Mouse (Mus musculus) cerebellum, adult 8-10 months (tissue): ENCODE data around the gene Tiam1.

ENCODE experiments used
- DNase-seq: peaks from one replicate; pipeline ENCODE4 v3.0.0; 2022

Gene Tiam1

GRCm38 (mm10) chr16:90142574-90143415 is 774 bp downstream of the Tiam1 start:
- DNase-seq, result peak; percentile 67

DNA sequence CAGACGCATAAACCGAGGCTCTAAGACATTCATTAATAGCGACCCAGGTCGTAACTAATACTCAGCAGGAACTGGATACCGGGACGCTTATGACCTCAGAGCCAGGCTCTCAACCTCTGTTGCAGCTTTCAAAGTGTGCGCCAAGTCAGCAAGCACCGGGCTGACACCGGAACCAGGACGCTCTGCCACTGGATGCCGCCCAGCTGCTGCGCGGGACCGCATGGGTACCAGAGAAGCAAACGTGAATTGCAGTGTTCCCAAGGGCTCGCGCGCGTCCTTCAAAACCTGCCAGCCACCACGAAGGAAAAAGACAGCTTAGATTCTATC is 1.4 kb downstream of the Tiam1 start:
- DNase-seq, result peak; percentile 41

GRCm38 (mm10) chr16:90141556-90141955 is 2.0 kb downstream of the Tiam1 start:
- DNase-seq, result no peak

DNA sequence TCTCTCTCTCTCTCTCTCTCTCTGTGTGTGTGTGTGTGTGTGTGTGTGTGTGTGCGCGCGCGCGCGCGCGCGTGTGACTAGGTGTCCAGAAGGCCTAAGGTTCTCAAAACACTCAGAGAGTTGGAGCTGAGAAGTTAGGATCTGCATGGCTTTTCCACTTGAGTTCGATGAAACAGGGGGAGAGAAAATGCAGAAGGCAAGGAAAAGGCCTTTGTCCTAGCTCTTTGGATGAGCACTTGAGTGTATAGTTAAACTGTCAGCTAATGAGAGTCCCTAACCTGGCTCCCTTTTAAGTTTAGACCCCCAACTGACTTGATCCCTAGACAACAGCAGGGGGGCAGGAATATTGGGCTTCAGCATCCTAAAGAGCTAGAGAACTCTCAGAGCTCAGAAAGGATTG is 3.0 kb downstream of the Tiam1 start:
- no peak for DNase-seq

GRCm38 (mm10) chr16:90139696-90140095 is 3.9 kb downstream of the Tiam1 start:
- DNase-seq, result no peak

DNA sequence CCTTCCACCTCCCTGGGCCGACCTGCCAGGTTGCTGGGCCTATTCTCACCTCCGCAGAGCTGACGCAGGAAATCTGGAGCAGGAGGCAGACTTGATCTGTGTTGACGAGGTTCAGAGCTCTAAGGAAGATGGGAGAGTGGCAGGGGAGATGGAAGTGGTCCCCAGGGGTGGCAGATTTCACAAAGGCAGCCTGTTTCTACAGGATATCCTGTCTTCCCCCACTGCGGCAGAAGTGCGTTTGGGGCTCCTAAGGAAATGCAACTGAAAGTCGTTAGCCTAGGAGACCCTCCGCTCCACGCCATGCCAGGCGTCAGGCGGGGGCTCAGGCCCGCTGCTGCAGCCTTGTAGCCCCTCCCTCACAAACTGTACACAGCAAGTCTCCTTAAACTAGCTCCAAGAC is 5.4 kb downstream of the Tiam1 start:
- DNase-seq, result no peak

- no peak for DNase-seq
These were observed 6.4 kb downstream of the Tiam1 start for GRCm38 (mm10) chr16:90137175-90137574.

- DNase-seq, result no peak
These were observed 8.0 kb downstream of the Tiam1 start for GRCm38 (mm10) chr16:90135580-90135979.

- DNase-seq, result no peak
These were observed 9.2 kb downstream of the Tiam1 start for GRCm38 (mm10) chr16:90134351-90134750.

DNA sequence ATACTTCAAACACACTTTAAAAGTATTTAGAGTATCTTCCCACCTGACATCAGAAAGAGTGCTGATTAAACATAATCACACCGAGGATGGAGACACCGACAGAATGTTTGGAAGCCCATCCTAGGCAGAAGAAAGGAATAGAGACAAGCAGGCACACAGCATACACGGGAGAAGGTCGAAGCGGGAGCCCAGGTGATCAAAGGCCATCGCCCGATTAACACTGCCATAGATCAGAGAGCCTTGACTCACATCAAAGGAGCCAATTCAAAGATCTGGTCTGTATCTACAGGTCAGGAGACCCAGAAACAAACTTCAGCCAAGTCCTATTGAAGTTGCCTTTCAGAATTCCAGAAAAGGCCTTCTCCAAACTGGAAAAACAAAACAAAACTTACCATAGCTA is 10.8 kb downstream of the Tiam1 start:
- no peak for DNase-seq

GRCm38 (mm10) chr16:90132331-90132730 is 11.2 kb downstream of the Tiam1 start:
- no peak for DNase-seq

DNA sequence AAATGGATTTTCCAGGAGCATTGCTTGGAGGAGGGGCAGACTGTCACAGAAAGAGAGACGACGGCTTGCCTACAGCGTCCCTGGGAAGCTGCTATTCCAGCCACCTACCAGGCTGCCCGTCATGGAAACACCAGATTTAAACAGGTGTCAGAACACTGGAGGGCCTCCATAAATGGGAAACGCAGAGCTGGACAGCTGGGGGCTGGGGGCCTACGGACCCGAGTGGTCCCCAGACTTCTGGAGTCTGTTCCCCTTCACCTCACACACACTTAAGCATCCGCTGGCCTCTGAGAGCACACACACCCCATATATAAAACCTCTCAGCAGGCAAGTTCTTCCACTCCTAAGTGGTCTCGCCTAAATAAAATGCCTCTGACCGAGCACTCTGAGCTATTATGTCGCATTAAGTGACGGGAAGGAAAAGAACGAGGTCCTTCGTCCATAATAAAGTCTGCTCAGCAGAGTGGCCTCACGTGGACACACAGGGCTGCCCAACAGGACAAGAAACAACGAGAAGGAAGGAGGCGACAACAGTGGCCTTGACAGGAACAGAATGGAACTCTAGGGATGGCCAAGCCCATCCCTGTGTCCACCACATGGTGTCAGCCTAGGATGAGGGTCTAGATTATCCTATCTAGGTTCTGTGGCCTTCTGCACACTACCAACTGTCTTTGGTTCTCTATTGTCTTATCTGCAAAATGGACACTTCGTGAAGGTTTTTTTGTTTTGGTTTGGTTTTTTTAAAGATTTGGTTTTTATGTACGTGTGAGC is 14.6 kb downstream of the Tiam1 start:
- DNase-seq, result no peak

- DNase-seq, result no peak
These were observed 15.2 kb downstream of the Tiam1 start for GRCm38 (mm10) chr16:90128361-90128760.

- no peak for DNase-seq
These were observed 18.0 kb downstream of the Tiam1 start for GRCm38 (mm10) chr16:90125318-90126314.

DNA sequence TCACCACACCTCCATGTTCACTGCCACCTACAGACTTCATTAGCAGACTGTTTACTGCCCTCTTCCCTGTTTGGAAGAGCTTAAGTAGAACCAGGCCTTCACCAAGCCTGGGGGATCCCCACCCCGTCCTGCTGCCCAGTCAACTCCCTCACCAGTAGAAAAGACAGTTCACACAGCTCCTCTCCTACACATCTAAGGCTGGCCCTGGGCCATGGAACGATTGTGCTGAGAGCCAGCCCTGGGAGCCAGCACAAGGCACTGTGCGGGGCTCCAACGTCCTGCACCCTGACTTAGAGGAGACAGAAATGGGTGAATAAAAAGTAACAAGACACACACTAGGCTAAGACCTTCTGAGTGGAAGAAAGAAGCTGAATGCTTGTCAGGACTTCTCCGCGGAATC is 20.5 kb downstream of the Tiam1 start:
- DNase-seq, result no peak

GRCm38 (mm10) chr16:90122439-90122838 is 21.1 kb downstream of the Tiam1 start:
- DNase-seq, result no peak

- peak; percentile 68 for DNase-seq
These were observed 21.8 kb downstream of the Tiam1 start for GRCm38 (mm10) chr16:90121799-90122198.

- DNase-seq, result no peak
These were observed 23.6 kb downstream of the Tiam1 start for GRCm38 (mm10) chr16:90119969-90120368.

DNA sequence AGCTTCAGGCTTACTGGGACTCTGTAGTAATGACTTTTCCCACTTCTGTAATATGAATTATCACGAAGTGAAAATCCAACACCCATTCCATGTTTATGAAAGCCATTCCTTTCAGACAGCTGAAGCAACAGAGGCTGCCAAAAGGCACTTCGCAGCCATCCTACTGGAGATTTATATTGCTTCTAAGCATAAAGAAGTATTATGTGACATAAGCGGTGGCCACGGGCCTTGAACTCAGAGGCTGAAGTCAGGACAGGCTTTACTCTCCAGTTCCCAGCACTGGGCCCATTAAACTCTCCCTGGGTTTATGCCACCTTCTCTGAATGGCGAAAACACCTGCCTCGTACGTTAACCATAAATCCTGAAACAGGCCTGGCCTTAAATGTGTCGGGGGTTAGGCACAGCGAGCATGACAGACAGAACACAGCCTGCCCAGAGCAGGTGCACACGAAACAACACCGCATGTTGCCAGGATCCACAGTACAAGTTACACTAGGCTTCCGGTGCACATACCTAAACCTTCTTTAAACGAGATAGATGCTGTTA is 26.9 kb downstream of the Tiam1 start:
- DNase-seq, result no peak

- DNase-seq, result no peak
These were observed 30.9 kb downstream of the Tiam1 start for GRCm38 (mm10) chr16:90112577-90113155.

DNA sequence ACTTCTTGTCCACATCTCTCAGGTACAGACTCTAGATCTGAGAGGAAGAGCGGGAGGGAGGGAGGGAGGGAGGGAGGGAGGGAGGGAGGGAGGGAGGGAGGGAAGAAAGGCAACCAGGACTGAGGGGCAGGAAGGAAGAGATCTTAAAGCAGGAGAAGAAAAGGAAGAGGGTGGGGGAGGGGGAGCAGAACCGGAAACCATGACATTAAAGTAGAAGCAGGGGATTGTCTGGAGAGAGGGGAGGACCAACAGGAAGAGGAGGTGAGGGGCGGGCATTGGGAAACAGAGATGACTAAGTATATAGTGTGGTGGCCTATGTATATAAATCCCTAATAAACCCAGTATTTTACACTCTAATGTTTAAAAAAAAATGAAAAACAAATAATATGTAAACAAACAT is 34.1 kb downstream of the Tiam1 start:
- no peak for DNase-seq

- DNase-seq, result no peak
These were observed 38.7 kb downstream of the Tiam1 start for GRCm38 (mm10) chr16:90104714-90105459.
